Mouse (Mus musculus) MEL (cell line): ENCODE measurements around the gene Mgat5. TPM values are rescaled to one million over a fixed set of nuclear protein-coding genes. Genes with fewer than 3 reads are reported as not detected.

Experiments
- DNase-seq: peaks from one replicate; pipeline ENCODE4 v3.0.0; 2011; ENCODE audit warnings: low read depth, low spot score
- H3K27ac ChIP-seq: 2 replicates; pipeline ENCODE4 v1.5.1; 2012; ENCODE audit warnings: low read depth, mild to moderate bottlenecking, control low read depth, low read length, moderate library complexity; ENCODE audit not compliant: control insufficient read depth
- H3K27me3 ChIP-seq, 2 experiments: fragments of 150-350 bp in 1 of 2; sonication (generic) in 1 of 2; 2 replicates each; pipeline ENCODE4 v1.6.1; 2012; ENCODE audit warnings: low read length in 2 of 2, mild to moderate bottlenecking in 2 of 2, improper control_type of control experiment in 1 of 2, moderate library complexity in 1 of 2; ENCODE audit not compliant: insufficient read depth in 2 of 2, control insufficient read depth in 1 of 2
- H3K36me3 ChIP-seq, 2 experiments: 2 replicates each; pipeline ENCODE4 v1.6.1; 2012 to 2014; ENCODE audit warnings: low read length in 2 of 2, improper control_type of control experiment in 1 of 2, inconsistent platforms in 1 of 2, mild to moderate bottlenecking in 1 of 2; ENCODE audit not compliant: insufficient read depth in 2 of 2, control insufficient read depth in 1 of 2
- H3K4me1 ChIP-seq, 2 experiments: fragments of 150-350 bp in 1 of 2; sonication (generic) in 1 of 2; 2 replicates each; pipeline ENCODE4 v1.6.1; 2012; ENCODE audit warnings: low read length in 2 of 2, improper control_type of control experiment in 1 of 2, mild to moderate bottlenecking in 1 of 2; ENCODE audit not compliant: insufficient read depth in 2 of 2, control insufficient read depth in 1 of 2
- H3K4me3 ChIP-seq, 2 experiments: fragments of 150-350 bp in 1 of 2; sonication (generic) in 1 of 2; 2 replicates each; pipeline ENCODE4 v1.5.1; 2012; ENCODE audit warnings: low read depth in 2 of 2, low read length in 2 of 2, mild to moderate bottlenecking in 2 of 2, moderate library complexity in 2 of 2, control low read depth in 1 of 2, improper control_type of control experiment in 1 of 2; ENCODE audit not compliant: control insufficient read depth in 1 of 2, insufficient read depth in 1 of 2
- H3K79me2 ChIP-seq: 2 replicates; pipeline ENCODE4 v1.6.1; 2012; ENCODE audit warnings: mild to moderate bottlenecking, low read length, moderate library complexity; ENCODE audit not compliant: control insufficient read depth, poor library complexity, insufficient read depth
- H3K9ac ChIP-seq: 2 replicates; pipeline ENCODE4 v1.6.1; 2012; ENCODE audit warnings: low read depth, mild to moderate bottlenecking, control low read depth, low read length, moderate library complexity; ENCODE audit not compliant: control insufficient read depth, poor library complexity, severe bottlenecking
- H3K9me3 ChIP-seq: fragments of 150-350 bp; sonication (generic); replicated peaks from 2 replicates; pipeline ENCODE4 v1.6.1; 2012; ENCODE audit warnings: mild to moderate bottlenecking, low read length, improper control_type of control experiment, moderate library complexity; ENCODE audit not compliant: insufficient read depth
- CTCF ChIP-seq, 3 experiments: IDR thresholded peaks in 2 of 3; conservative IDR thresholded peaks in 1 of 3; 2 replicates each; pipeline ENCODE4 v1.5.1; 2011 to 2012; ENCODE audit warnings: low read length in 3 of 3, low read depth in 2 of 3, mild to moderate bottlenecking in 2 of 3, improper control_type of control experiment in 1 of 3, inconsistent platforms in 1 of 3, mixed read lengths in 1 of 3, moderate library complexity in 1 of 3; ENCODE audit not compliant: control insufficient read depth in 1 of 3, insufficient read depth in 1 of 3, poor library complexity in 1 of 3, severe bottlenecking in 1 of 3
- ELF1 ChIP-seq: IDR thresholded peaks from 2 replicates; pipeline ENCODE4 v1.6.1; 2014; ENCODE audit warnings: low read depth, mild to moderate bottlenecking, inconsistent platforms, low read length, improper control_type of control experiment, moderate library complexity
- ETS1 ChIP-seq: IDR thresholded peaks from 2 replicates; pipeline ENCODE4 v1.6.1; 2012; ENCODE audit warnings: low read depth, mild to moderate bottlenecking, inconsistent platforms, low read length, improper control_type of control experiment, moderate library complexity
- GABPA ChIP-seq: IDR thresholded peaks from 2 replicates; pipeline ENCODE4 v1.6.1; 2012; ENCODE audit warnings: low read depth, mild to moderate bottlenecking, inconsistent platforms, low read length, improper control_type of control experiment, moderate library complexity
- MAZ ChIP-seq: IDR thresholded peaks from 2 replicates; pipeline ENCODE4 v1.6.1; 2012; ENCODE audit warnings: low read depth, mild to moderate bottlenecking, inconsistent platforms, low read length, improper control_type of control experiment
- MEF2A ChIP-seq: IDR thresholded peaks from 2 replicates; pipeline ENCODE4 v1.6.1; 2014; ENCODE audit warnings: low read depth, mild to moderate bottlenecking, inconsistent platforms, low read length, improper control_type of control experiment; ENCODE audit not compliant: poor library complexity, insufficient replicate concordance, severe bottlenecking; ENCODE audit errors: extremely low read depth
- MXI1 ChIP-seq: IDR thresholded peaks from 2 replicates; pipeline ENCODE4 v1.6.1; 2011; ENCODE audit warnings: mild to moderate bottlenecking, low read depth, low read length, improper control_type of control experiment
- MYB ChIP-seq: IDR thresholded peaks from 2 replicates; pipeline ENCODE4 v1.6.1; 2011; ENCODE audit warnings: mild to moderate bottlenecking, low read depth, low read length, improper control_type of control experiment
- NRF1 ChIP-seq: IDR thresholded peaks from 2 replicates; pipeline ENCODE4 v1.6.1; 2014; ENCODE audit warnings: low read depth, mild to moderate bottlenecking, inconsistent platforms, low read length, improper control_type of control experiment, moderate library complexity; ENCODE audit not compliant: poor library complexity, insufficient read depth, severe bottlenecking
- POLR2A ChIP-seq, 2 experiments: IDR thresholded peaks; 2 replicates each; pipeline ENCODE4 v1.6.1; 2011 to 2012; ENCODE audit warnings: low read length in 2 of 2, mild to moderate bottlenecking in 2 of 2, control low read depth in 1 of 2, improper control_type of control experiment in 1 of 2, low read depth in 1 of 2, moderate library complexity in 1 of 2; ENCODE audit not compliant: control insufficient read depth in 1 of 2, insufficient read depth in 1 of 2, poor library complexity in 1 of 2
- POLR2AphosphoS5 ChIP-seq: IDR thresholded peaks from 2 replicates; pipeline ENCODE4 v1.6.1; 2012; ENCODE audit warnings: low read depth, borderline replicate concordance, mild to moderate bottlenecking, inconsistent platforms, low read length, moderate library complexity, mixed read lengths
- RAD21 ChIP-seq: IDR thresholded peaks from 2 replicates; pipeline ENCODE4 v1.6.1; 2011; ENCODE audit warnings: mild to moderate bottlenecking, low read depth, low read length, improper control_type of control experiment
- RCOR1 ChIP-seq: IDR thresholded peaks from 2 replicates; pipeline ENCODE4 v1.6.1; 2012; ENCODE audit warnings: low read depth, mild to moderate bottlenecking, inconsistent platforms, low read length, improper control_type of control experiment
- SIN3A ChIP-seq: IDR thresholded peaks from 2 replicates; pipeline ENCODE4 v1.6.1; 2012; ENCODE audit warnings: low read length, improper control_type of control experiment, inconsistent platforms
- SMC3 ChIP-seq: IDR thresholded peaks from 2 replicates; pipeline ENCODE4 v1.6.1; 2011; ENCODE audit warnings: low read depth, low read length, improper control_type of control experiment
- TAL1 ChIP-seq: IDR thresholded peaks from 2 replicates; pipeline ENCODE4 v1.6.1; 2012; ENCODE audit warnings: mild to moderate bottlenecking, inconsistent platforms, low read length, moderate library complexity, mixed read lengths
- TBP ChIP-seq: IDR thresholded peaks from 2 replicates; pipeline ENCODE4 v1.8.0; 2011; ENCODE audit warnings: low read depth, low read length, improper control_type of control experiment
- TCF12 ChIP-seq: IDR thresholded peaks from 2 replicates; pipeline ENCODE4 v1.6.1; 2014; ENCODE audit warnings: low read depth, mild to moderate bottlenecking, inconsistent platforms, low read length, improper control_type of control experiment, moderate library complexity
- UBTF ChIP-seq: IDR thresholded peaks from 2 replicates; pipeline ENCODE4 v1.6.1; 2012; ENCODE audit warnings: low read depth, mild to moderate bottlenecking, inconsistent platforms, low read length, improper control_type of control experiment, moderate library complexity, borderline replicate concordance; ENCODE audit not compliant: insufficient read depth
- ZC3H11A ChIP-seq: IDR thresholded peaks from 2 replicates; pipeline ENCODE4 v1.6.1; 2012; ENCODE audit warnings: low read depth, mild to moderate bottlenecking, inconsistent platforms, low read length, improper control_type of control experiment
- ZMIZ1 ChIP-seq: IDR thresholded peaks from 2 replicates; pipeline ENCODE4 v1.6.1; 2012; ENCODE audit warnings: low read depth, mild to moderate bottlenecking, inconsistent platforms, low read length, improper control_type of control experiment, moderate library complexity
- ZNF384 ChIP-seq: IDR thresholded peaks from 2 replicates; pipeline ENCODE4 v1.6.1; 2012; ENCODE audit warnings: low read depth, mild to moderate bottlenecking, inconsistent platforms, low read length, improper control_type of control experiment
- polyA plus RNA-seq, 2 experiments: library from polyadenylated mRNA; stranded (reverse) in 1 of 2; unstranded in 1 of 2; fragments of >175 nt in 1 of 2; fragments of >200 nt in 1 of 2; gene quantifications; 2 replicates each; pipeline versions ENCODE4 v1.2.1 to v1.2.4; 2012; ENCODE audit warnings: low replicate concordance in 2 of 2, low read depth in 1 of 2; ENCODE audit not compliant: insufficient read length in 2 of 2, insufficient read depth in 1 of 2, missing spikeins in 1 of 2
- total RNA-seq: library from RNA; depleted of rRNA; stranded (reverse); fragments of 300-350 nt; gene quantifications from 2 replicates; pipeline ENCODE4 v1.2.3, GENCODE M21; 2012

The Mgat5 gene
- total and polyA plus RNA-seq, 3 experiments = 6.9 to 9.5 TPM; not detected in 1

DNA sequence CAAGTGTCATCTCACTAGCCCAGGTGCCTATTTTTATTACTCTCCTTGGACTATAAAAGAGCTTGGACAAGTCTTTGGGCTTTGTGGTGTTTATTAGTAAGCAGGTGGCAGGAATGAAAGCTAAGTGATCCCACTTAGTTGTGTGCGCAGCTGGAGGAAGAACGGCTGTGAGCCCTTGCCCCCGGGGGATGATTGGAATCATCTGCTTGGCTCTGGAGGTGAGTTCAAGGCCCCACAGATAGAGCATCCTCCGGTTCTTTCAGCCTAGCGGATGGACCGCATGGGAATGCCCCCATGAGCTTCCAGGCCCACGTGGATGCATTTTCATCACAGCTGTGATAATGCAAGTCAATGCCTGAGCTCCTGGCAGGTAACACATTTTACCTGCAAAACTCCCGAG, 31.6 kb downstream of the Mgat5 start:
- H3K27ac ChIP-seq = no peak overlapping the region
- TF ChIP-seq NRF1 (no peak), TAL1 (no peak), ZMIZ1 (no peak), POLR2AphosphoS5 (no peak), POLR2A (IDR thresholded peaks at IDR 0.05; ENCODE audit: control insufficient read depth in 1 of 2, insufficient read depth in 1 of 2, low read depth in 1 of 2, low read length in 2 of 2, poor library complexity in 1 of 2) (no peak), GABPA (no peak), ZNF384 (no peak), MYB (no peak), ZC3H11A (no peak), ELF1 (no peak), RAD21 (no peak), SIN3A (no peak), TCF12 (no peak), MXI1 (no peak), UBTF (no peak), ETS1 (no peak), MAZ (no peak)

DNA sequence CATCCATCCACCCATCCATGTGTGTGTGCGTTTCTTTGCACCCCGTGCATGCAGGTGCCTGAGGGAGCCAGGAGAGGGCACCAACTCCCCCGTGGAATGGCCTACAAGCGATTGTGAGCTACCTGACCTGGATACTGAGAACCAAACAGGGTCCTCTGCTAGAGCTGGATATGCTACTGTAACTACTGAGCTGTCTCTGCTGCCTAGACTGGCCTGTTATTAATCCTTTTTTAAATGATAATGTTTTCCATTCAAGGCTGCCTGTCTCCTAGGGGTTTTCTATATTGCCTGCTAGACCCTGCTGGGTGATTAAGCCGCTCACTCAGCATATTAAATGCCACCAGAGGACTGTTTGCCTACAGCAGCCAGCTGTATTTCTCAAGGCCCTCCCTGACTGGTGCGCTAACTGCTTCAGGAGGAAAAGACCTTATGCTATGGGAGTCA, 34.1 kb downstream of the Mgat5 start:
- peaks cover 0 to 38% of the 10 kb centered on the region in 2 experiments; a peak in 2 of 4 replicates for H3K36me3 ChIP-seq
- H3K9me3 ChIP-seq = no peaks in the 10 kb centered on the region
- no peak overlapping the region for H3K4me3 ChIP-seq
- H3K27me3 ChIP-seq = no peaks in the 10 kb centered on the region
- no peak overlapping the region for H3K27ac ChIP-seq
- H3K79me2 ChIP-seq = 0 out of 2 replicates have a peak, but pooled peaks cover 1% of the 10 kb centered on the region
- H3K4me1 ChIP-seq = peaks cover 14 to 45% of the 10 kb centered on the region in 2 experiments
- DNase-seq = peak; percentile 50
- H3K9ac ChIP-seq = no peak overlapping the region
- TF ChIP-seq TBP = no peak
- no peak for TF ChIP-seq RCOR1
- peak; percentile 59 for TF ChIP-seq ZC3H11A
- TF ChIP-seq RAD21 = peak; percentile 55
- peak; percentile 48 to 73 (median 59) for TF ChIP-seq CTCF (IDR thresholded peaks at IDR 0.05 in 2 of 3, conservative IDR thresholded peaks at IDR 0.05 in 1 of 3; ENCODE audit: control insufficient read depth in 1 of 3, insufficient read depth in 1 of 3, low read depth in 2 of 3, low read length in 3 of 3, poor library complexity in 1 of 3, severe bottlenecking in 1 of 3)
- TF ChIP-seq MEF2A = no peak
- peak; percentile 72 for TF ChIP-seq SMC3

More for the DNA sequence above, 31.6 kb downstream of the Mgat5 start:
- Histone ChIP-seq H3K79me2 (no peaks in the 10 kb centered on the region; the same call in 1 of the 2 replicates), H3K9me3 (no peaks in the 10 kb centered on the region), H3K27me3 (no peaks in the 10 kb centered on the region), H3K9ac (no peak overlapping the region), H3K4me1 (peaks cover 12 to 41% of the 10 kb centered on the region in 2 experiments), H3K4me3 (no peak overlapping the region), H3K36me3 (peaks cover 0 to 25% of the 10 kb centered on the region in 2 experiments; a peak in 2 of 4 replicates)
- no peak for DNase-seq
